Mouse (Mus musculus) forebrain, embryonic 10.5 days (tissue): ENCODE measurements at regions not wholly inside any gene's neighbourhood (a gene's known extent, or its start where the extent isn't known, plus 50 kb on each side); places are given as distances from the start of the nearest gene placed in this dataset.

Experiments used
- DNase-seq: peaks from one replicate; pipeline ENCODE4 v3.0.0-alpha.2; 2017; ENCODE audit warnings: low spot score; ENCODE audit errors: extremely low spot score
- H3K27ac ChIP-seq: fragments of 300-500 bp; sonication (generic); 2 replicates; pipeline ENCODE4 v1.5.1; 2016; ENCODE audit warnings: mild to moderate bottlenecking
- H3K27me3 ChIP-seq: fragments of 300-500 bp; sonication (generic); 2 replicates; pipeline ENCODE4 v1.6.1; 2016; ENCODE audit warnings: mild to moderate bottlenecking; ENCODE audit not compliant: poor library complexity, severe bottlenecking
- H3K36me3 ChIP-seq: fragments of 300-500 bp; sonication (generic); replicated peaks from 2 replicates; pipeline ENCODE4 v1.6.1; 2016; ENCODE audit warnings: mild to moderate bottlenecking, moderate library complexity
- H3K4me1 ChIP-seq: fragments of 300-500 bp; sonication (generic); 2 replicates; pipeline ENCODE4 v1.6.1; 2016
- H3K4me3 ChIP-seq: fragments of 300-500 bp; sonication (generic); 2 replicates; pipeline ENCODE4 v1.5.1; 2016; ENCODE audit warnings: mild to moderate bottlenecking, moderate library complexity
- H3K9me3 ChIP-seq: fragments of 300-500 bp; sonication (generic); 2 replicates; pipeline ENCODE4 v1.6.1; 2016; ENCODE audit warnings: mild to moderate bottlenecking, moderate library complexity
- WGBS: fragments of 180-500 bp; shearing (Covaris S2); methylation state at CpG from one replicate; pipeline ENCODE4 v1.1.7; 2016; 5-methylcytosine and 5-hydroxymethylcytosine counted together

GRCm38 (mm10) chr5:90164434-90164833, 59.4 kb downstream of the Cox18 start:
- WGBS: 95% methylated on average over 8 of the region's 8 CpGs
- H3K4me1 ChIP-seq: no peaks in the 10 kb centered on the region
- DNase-seq: no peak
- no peak overlapping the region for H3K27ac ChIP-seq
- no peaks in the 10 kb centered on the region for H3K9me3 ChIP-seq
- no peak overlapping the region for H3K4me3 ChIP-seq
- H3K36me3 ChIP-seq: no peaks in the 10 kb centered on the region
- no peaks in the 10 kb centered on the region for H3K27me3 ChIP-seq

DNA sequence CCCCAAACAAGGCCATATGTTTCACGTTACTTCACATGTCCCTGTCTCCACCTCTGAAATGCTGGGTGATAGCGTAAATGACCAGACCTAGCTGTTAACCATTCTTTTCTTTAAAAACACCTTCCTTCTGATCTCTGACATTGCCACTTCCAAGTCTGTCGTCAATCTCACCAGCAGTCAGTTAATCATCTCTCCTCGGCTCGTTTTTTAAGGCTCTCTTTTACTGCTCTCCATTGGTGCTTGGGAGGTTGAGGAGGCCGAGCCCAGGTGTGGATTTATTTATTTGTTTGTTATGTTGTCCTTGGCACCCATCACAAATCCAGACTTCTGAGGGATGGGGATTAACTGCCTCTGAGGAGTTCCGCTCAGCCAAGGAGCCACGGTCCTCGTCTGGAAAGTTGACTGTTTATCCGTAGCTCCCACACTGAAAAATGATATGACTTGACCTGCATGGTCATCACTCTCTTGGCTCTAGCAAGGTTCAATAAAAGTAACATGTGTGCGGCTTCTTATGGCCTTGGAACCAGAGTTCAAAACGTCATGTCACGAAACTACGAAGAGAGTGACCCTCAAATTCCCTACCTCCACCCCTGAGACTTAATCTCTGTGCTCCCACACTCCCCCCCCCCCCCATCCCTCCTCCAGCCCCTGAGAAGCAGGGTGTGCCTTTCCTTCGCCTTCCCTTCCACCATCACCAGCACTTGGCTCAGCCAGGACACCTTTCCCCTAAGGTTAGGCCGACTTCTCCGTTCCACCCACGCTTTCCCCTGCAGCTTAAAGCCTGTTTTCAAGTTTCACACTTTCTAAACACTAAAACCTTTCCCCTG, 60.6 kb downstream of the Cox18 start:
- no peaks in the 10 kb centered on the region for H3K27me3 ChIP-seq
- no peak overlapping the region for H3K4me3 ChIP-seq
- no peaks in the 10 kb centered on the region for H3K4me1 ChIP-seq
- no peaks in the 10 kb centered on the region for H3K9me3 ChIP-seq
- H3K36me3 ChIP-seq: no peaks in the 10 kb centered on the region
- no peak overlapping the region for H3K27ac ChIP-seq
- WGBS: 85% methylated on average over 18 of the region's 18 CpGs
- DNase-seq: no peak

- 74% methylated on average over 4 of the region's 4 CpGs for WGBS
- Histone ChIP-seq H3K27ac (no peak overlapping the region), H3K4me3 (no peak overlapping the region), H3K9me3 (no peaks in the 10 kb centered on the region), H3K27me3 (no peaks in the 10 kb centered on the region), H3K36me3 (no peaks in the 10 kb centered on the region), H3K4me1 (no peaks in the 10 kb centered on the region)
- DNase-seq: no peak
These were observed 63.5 kb downstream of the Cox18 start for GRCm38 (mm10) chr5:90160281-90160680.

- no peak overlapping the region for H3K4me3 ChIP-seq
- 95% methylated on average over 4 of the region's 4 CpGs for WGBS
- no peaks in the 10 kb centered on the region for H3K9me3 ChIP-seq
- H3K27ac ChIP-seq: no peak overlapping the region
- H3K27me3 ChIP-seq: no peaks in the 10 kb centered on the region
- DNase-seq: no peak
- no peaks in the 10 kb centered on the region for H3K4me1 ChIP-seq
- H3K36me3 ChIP-seq: no peaks in the 10 kb centered on the region
These were observed 67.3 kb downstream of the Cox18 start for GRCm38 (mm10) chr5:90156522-90156921.

DNA sequence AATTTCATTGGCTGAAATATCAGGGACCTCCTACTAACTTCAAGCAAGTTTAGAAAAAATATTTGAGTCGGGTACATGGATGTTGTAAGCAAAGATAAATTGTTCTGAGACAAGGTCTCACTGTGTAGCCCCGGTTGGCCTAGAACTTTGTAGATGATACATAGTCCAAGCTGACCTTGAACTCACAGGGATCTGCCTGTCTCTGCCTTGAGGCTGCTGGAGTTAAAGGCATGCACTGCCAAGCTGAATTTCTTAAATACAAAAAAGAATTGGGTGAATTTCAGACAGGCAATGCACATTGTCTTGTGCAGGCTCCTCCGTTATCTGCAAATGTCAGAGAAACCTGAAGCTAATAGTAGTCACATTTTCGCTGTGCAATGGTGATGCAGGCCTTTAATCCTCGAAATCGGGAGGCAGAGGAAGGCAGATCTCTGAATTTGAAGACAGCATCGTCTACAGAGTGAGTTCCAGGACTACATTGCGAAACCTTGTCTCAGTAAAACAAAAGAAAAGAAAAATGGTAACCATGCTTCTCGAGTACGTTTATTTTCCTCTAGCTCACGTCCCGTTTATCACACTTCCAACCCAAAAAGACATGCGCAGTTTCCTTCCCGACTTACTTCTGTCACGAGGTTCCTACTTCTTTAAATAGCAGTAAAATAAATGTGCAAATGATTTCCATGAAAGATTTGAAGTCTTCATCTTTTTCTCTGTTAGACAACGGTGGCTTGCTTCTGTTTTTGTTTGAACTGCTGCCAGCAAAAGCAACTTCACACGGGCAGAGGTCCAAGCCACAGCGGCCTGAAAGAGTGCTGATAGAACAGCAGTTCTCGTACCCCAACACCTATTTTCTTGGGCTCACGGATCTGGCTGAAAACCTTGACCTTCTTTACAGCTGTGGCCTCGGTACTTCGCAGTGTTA, 73.9 kb downstream of the Cox18 start:
- Histone ChIP-seq H3K9me3 (no peaks in the 10 kb centered on the region), H3K27me3 (no peaks in the 10 kb centered on the region), H3K4me3 (no peak overlapping the region), H3K36me3 (no peaks in the 10 kb centered on the region), H3K27ac (no peak overlapping the region), H3K4me1 (no peaks in the 10 kb centered on the region)
- no peak for DNase-seq
- 92% methylated on average over 22 of the region's 22 CpGs for WGBS

DNA sequence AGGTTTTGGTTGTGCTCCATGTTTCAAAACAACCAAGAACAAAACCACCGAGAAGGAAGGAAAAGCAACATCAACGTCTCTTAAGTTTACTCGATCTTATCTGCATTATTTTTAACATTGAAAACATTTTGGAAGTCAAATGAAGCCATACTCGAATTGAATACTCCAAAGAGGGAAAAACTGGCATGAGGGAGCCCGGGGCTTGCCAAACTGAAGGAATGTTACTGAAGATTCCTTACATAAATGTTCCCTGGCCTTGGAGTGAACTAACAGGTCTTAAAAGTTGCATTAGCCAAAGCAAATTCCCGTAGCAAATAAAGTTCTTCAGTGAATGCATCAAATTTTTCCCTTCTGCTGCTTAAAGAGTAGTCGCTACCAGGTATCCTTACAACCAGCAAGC, 87.8 kb downstream of the Cox18 start:
- 84% methylated on average over 7 of the region's 7 CpGs for WGBS
- H3K27ac ChIP-seq: no peak overlapping the region
- no peaks in the 10 kb centered on the region for H3K9me3 ChIP-seq
- no peak for DNase-seq
- H3K27me3 ChIP-seq: no peaks in the 10 kb centered on the region
- H3K36me3 ChIP-seq: no peaks in the 10 kb centered on the region
- no peak overlapping the region for H3K4me3 ChIP-seq
- H3K4me1 ChIP-seq: no peaks in the 10 kb centered on the region

- 92% methylated on average over 1 of the region's 1 CpGs for WGBS
- no peaks in the 10 kb centered on the region for H3K9me3 ChIP-seq
These were observed 116.8 kb downstream of the Cox18 start for GRCm38 (mm10) chr5:90107036-90107435.

GRCm38 (mm10) chr5:90104672-90105071, 119.1 kb downstream of the Cox18 start:
- Histone ChIP-seq H3K4me3 (no peak overlapping the region), H3K27ac (no peak overlapping the region), H3K9me3 (no peaks in the 10 kb centered on the region), H3K4me1 (no peaks in the 10 kb centered on the region), H3K36me3 (no peaks in the 10 kb centered on the region), H3K27me3 (no peaks in the 10 kb centered on the region)
- WGBS: 73% methylated on average over 7 of the region's 7 CpGs
- no peak for DNase-seq

More at GRCm38 (mm10) chr5:90107036-90107435, 116.8 kb downstream of the Cox18 start:
- Histone ChIP-seq H3K27me3 (no peaks in the 10 kb centered on the region), H3K36me3 (no peaks in the 10 kb centered on the region), H3K4me1 (no peaks in the 10 kb centered on the region), H3K4me3 (no peak overlapping the region), H3K27ac (no peak overlapping the region)
- DNase-seq: no peak

GRCm38 (mm10) chr5:90088541-90088940, 135.3 kb downstream of the Cox18 start:
- Histone ChIP-seq H3K36me3 (no peaks in the 10 kb centered on the region), H3K9me3 (no peaks in the 10 kb centered on the region), H3K4me1 (no peaks in the 10 kb centered on the region), H3K4me3 (no peak overlapping the region), H3K27me3 (no peaks in the 10 kb centered on the region), H3K27ac (no peak overlapping the region)
- no peak for DNase-seq
- 92% methylated on average over 7 of the region's 7 CpGs for WGBS

DNA sequence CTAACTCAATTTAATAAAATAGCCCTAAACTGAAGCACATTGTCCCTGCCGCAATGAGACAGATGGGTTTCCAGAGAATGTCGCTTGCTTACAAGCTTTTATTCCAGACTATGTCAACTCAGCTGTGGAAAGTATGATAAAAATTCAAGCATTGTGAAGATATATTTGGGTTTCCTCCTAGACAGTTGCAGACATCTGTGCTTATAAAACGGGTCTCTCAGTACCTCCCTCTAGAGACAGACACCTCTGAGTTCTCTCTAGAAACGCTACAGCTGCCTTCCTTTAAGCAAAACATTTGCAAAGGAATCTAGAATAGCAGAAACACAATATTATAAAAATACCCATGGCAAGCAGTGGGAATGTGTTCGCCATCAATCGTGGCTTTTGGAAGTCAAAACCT, 137.3 kb downstream of the Cox18 start:
- Histone ChIP-seq H3K9me3 (no peaks in the 10 kb centered on the region), H3K4me3 (no peak overlapping the region), H3K36me3 (no peaks in the 10 kb centered on the region), H3K27me3 (no peaks in the 10 kb centered on the region), H3K27ac (no peak overlapping the region), H3K4me1 (no peaks in the 10 kb centered on the region)
- DNase-seq: no peak
- 90% methylated on average over 6 of the region's 6 CpGs for WGBS

- Histone ChIP-seq H3K4me3 (no peak overlapping the region), H3K27ac (no peak overlapping the region), H3K36me3 (no peaks in the 10 kb centered on the region), H3K4me1 (no peaks in the 10 kb centered on the region), H3K9me3 (no peaks in the 10 kb centered on the region), H3K27me3 (no peaks in the 10 kb centered on the region)
- 88% methylated on average over 6 of the region's 6 CpGs for WGBS
- DNase-seq: no peak
These were observed 146.7 kb downstream of the Cox18 start for GRCm38 (mm10) chr5:90077025-90077536.

- Histone ChIP-seq H3K27ac (no peak overlapping the region), H3K36me3 (no peaks in the 10 kb centered on the region), H3K27me3 (no peaks in the 10 kb centered on the region), H3K4me3 (no peak overlapping the region), H3K9me3 (no peaks in the 10 kb centered on the region), H3K4me1 (no peaks in the 10 kb centered on the region)
- no peak for DNase-seq
- WGBS: 93% methylated on average over 11 of the region's 11 CpGs
These were observed 148.0 kb downstream of the Cox18 start for GRCm38 (mm10) chr5:90075629-90076349.
